Mouse (Mus musculus): Measurements from ENCODE around the gene Fam83c.

DNA sequence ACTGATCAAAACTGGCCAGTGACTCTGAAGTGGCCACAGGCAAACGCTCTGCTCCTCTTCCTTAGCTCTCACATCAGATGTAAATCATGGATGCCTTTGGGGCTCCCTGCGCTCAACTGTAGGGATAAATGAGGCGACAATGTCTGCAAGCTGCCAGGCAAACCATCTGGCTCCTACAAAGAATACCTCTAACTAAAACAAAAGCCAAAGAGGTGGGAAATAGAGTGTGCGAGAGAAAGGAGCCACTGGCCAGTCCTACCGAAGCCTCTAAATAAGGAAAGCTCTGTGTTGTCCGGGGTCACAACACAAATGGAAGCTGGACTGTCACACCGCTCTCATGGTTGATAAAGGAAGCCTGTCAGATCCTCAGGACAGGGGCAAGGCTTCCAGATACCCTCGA, 37.8 kb upstream of the Fam83c start:
- TF ChIP-seq MAX (IDR thresholded peaks at IDR 0.05; ENCODE audit: low read length) (no peak), E2F4 (IDR thresholded peaks at IDR 0.05; ENCODE audit: borderline replicate concordance, low read depth, low read length) (no peak), POLR2A (IDR thresholded peaks at IDR 0.05; ENCODE audit: control insufficient read depth in 1 of 2, insufficient read depth in 1 of 2, low read depth in 1 of 2, low read length in 2 of 2, poor library complexity in 1 of 2) (no peak), CTCF (IDR thresholded peaks at IDR 0.05 in 2 of 3, conservative IDR thresholded peaks at IDR 0.05 in 1 of 3; ENCODE audit: control insufficient read depth in 1 of 3, insufficient read depth in 1 of 3, low read depth in 2 of 3, low read length in 3 of 3, poor library complexity in 1 of 3, severe bottlenecking in 1 of 3) (no peak), BHLHE40 (IDR thresholded peaks at IDR 0.05; ENCODE audit: borderline replicate concordance, low read depth, low read length) (no peak)

Data from MEL (cell line).